22 mouse cellular contexts compared by ENCODE assay signal in the genomic region with DNA sequence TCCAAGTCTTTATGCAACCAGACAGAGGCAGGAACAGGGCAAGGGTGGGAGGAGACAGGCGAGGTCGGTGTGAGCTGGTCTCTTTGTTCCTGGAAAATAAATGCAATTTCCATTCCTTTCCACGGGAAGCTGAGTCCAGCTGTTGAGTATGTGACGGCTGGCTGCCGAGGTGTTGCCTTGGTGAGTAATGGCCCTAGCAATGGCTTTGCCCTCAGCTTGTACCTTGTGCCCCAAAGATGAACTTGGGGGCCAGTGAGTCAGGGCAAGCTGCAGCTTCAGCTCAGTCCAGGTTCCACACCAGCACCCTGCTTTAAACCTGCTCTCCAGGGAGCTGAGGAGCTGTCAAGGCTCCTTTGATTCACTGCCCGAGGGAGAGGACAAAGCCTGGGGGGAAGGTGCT.
DNase-seq lines count a peak whose midpoint lies in the region; ATAC-seq lines count a peak whose summit lies in the region.
"Had no signal": no experiment of that assay in that cellular context is flagged by ENCODE, and none has a peak within 500 bp of the region (broad histone marks: within the 10 kb centered on the region; RNA-seq: fewer than 3 reads in every experiment).

No protein-coding gene starts in this region.

- no peak overlapping the region for H3K9ac ChIP-seq in embryonic facial prominence, embryonic 11.5 days (replicated peaks; ENCODE audit: low read length)
- no peak overlapping the region for H3K9ac ChIP-seq in limb, embryonic 11.5 days (ENCODE audit: low read length)
- H3K9ac ChIP-seq in heart, embryonic 12.5 days = no peak overlapping the region
- H3K9ac ChIP-seq: forebrain, embryonic 13.5 days; forebrain, postnatal 0 days; hindbrain, embryonic 15.5 days had no signal

- WGBS in embryonic facial prominence, embryonic 11.5 days = 24% methylated on average over 6 of the region's 6 CpGs
- WGBS in embryonic facial prominence, embryonic 10.5 days = 40% methylated on average over 6 of the region's 6 CpGs
- 12% methylated on average over 6 of the region's 6 CpGs for WGBS in limb, embryonic 11.5 days
- 33% methylated on average over 6 of the region's 6 CpGs for WGBS in heart, embryonic 12.5 days

- DNase-seq in embryonic facial prominence, embryonic 11.5 days (ENCODE audit: low spot score) = peak; percentile 4
- DNase-seq in embryonic facial prominence, embryonic 10.5 days (ENCODE audit: low spot score) = no peak
- peak; percentile 12 for DNase-seq in R1 (ENCODE audit: low read depth, low spot score)
- peak; percentile 41 for DNase-seq in embryo, embryonic 11 days
- DNase-seq in limb, embryonic 11.5 days (ENCODE audit: low spot score) = peak; percentile 56
- no peak for DNase-seq in spleen, postnatal 10 days (ENCODE audit: low spot score in 2 of 2)
- DNase-seq in kidney, postnatal 36 days = no peak
- DNase-seq: adrenal gland, postnatal 36 days; cerebellum, adult 8-10 months; cerebellum, postnatal 14 days; forebrain, postnatal 0 days; gastrocnemius, adult 2 months; gastrocnemius, postnatal 36 days; heart, adult 11 months; heart, postnatal 10 days; kidney, adult 2 months had no signal

- H3K4me2 ChIP-seq in embryonic facial prominence, embryonic 11.5 days (ENCODE audit: low read depth, low read length) = no peak overlapping the region
- no peak overlapping the region for H3K4me2 ChIP-seq in limb, embryonic 11.5 days (ENCODE audit: low read depth, severe bottlenecking)
- H3K4me2 ChIP-seq in heart, embryonic 12.5 days = no peak overlapping the region
- H3K4me2 ChIP-seq: forebrain, embryonic 13.5 days; hindbrain, embryonic 15.5 days had no signal

- ATAC-seq in embryonic facial prominence, embryonic 11.5 days (replicated peaks; ENCODE audit: insufficient number of reproducible peaks, low FRiP score, low TSS enrichment, low read depth) = no peak
- peak; percentile 54; the same call in 1 of the 2 replicates for ATAC-seq in limb, embryonic 11.5 days (ENCODE audit: insufficient number of reproducible peaks, low FRiP score, low TSS enrichment, low read depth)
- ATAC-seq in heart, embryonic 12.5 days (ENCODE audit: insufficient number of reproducible peaks, low FRiP score) = no peak
- ATAC-seq: activated CD4-positive, CD25-positive, alpha-beta regulatory T cell, adult 4 months; forebrain, embryonic 13.5 days; forebrain, postnatal 0 days; intestine, embryonic 16.5 days had no signal

- H3K4me3 ChIP-seq in embryonic facial prominence, embryonic 11.5 days (ENCODE audit: low read depth, low read length) = no peak overlapping the region
- no peak overlapping the region for H3K4me3 ChIP-seq in embryonic facial prominence, embryonic 10.5 days
- no peak overlapping the region for H3K4me3 ChIP-seq in limb, embryonic 11.5 days (ENCODE audit: low read depth, low read length)
- no peak overlapping the region for H3K4me3 ChIP-seq in heart, embryonic 12.5 days
- H3K4me3 ChIP-seq: forebrain, embryonic 13.5 days; gastrocnemius, adult 2 months; hindbrain, embryonic 15.5 days had no signal

- no peaks in the 10 kb centered on the region for H3K9me3 ChIP-seq in embryonic facial prominence, embryonic 11.5 days (replicated peaks; ENCODE audit: control insufficient read depth, low read length)
- H3K9me3 ChIP-seq in embryonic facial prominence, embryonic 10.5 days = no peaks in the 10 kb centered on the region
- no peaks in the 10 kb centered on the region for H3K9me3 ChIP-seq in limb, embryonic 11.5 days (ENCODE audit: control insufficient read depth, low read length)
- no peaks in the 10 kb centered on the region for H3K9me3 ChIP-seq in heart, embryonic 12.5 days (replicated peaks)
- H3K9me3 ChIP-seq: forebrain, embryonic 13.5 days; hindbrain, embryonic 15.5 days had no signal

- H3K27ac ChIP-seq in embryonic facial prominence, embryonic 11.5 days (replicated peaks; ENCODE audit: low read depth, low read length) = no peak overlapping the region
- no peak overlapping the region for H3K27ac ChIP-seq in embryonic facial prominence, embryonic 10.5 days (replicated peaks)
- H3K27ac ChIP-seq in limb, embryonic 11.5 days (replicated peaks; ENCODE audit: low read depth, low read length) = no peak overlapping the region
- no peak overlapping the region for H3K27ac ChIP-seq in heart, embryonic 12.5 days (ENCODE audit: poor library complexity, severe bottlenecking)
- H3K27ac ChIP-seq: forebrain, embryonic 13.5 days; gastrocnemius, adult 2 months; hindbrain, embryonic 15.5 days had no signal

- no peaks in the 10 kb centered on the region for H3K36me3 ChIP-seq in embryonic facial prominence, embryonic 11.5 days (replicated peaks; ENCODE audit: control insufficient read depth, insufficient read depth, low read depth, low read length)
- no peaks in the 10 kb centered on the region for H3K36me3 ChIP-seq in embryonic facial prominence, embryonic 10.5 days (replicated peaks)
- no peaks in the 10 kb centered on the region for H3K36me3 ChIP-seq in limb, embryonic 11.5 days (ENCODE audit: control insufficient read depth, insufficient read depth, low read length)
- no peaks in the 10 kb centered on the region for H3K36me3 ChIP-seq in heart, embryonic 12.5 days
- H3K36me3 ChIP-seq: G1E; hindbrain, embryonic 15.5 days had no signal

- no peaks in the 10 kb centered on the region for H3K27me3 ChIP-seq in embryonic facial prominence, embryonic 11.5 days (ENCODE audit: control insufficient read depth, insufficient read depth, low read length)
- H3K27me3 ChIP-seq in embryonic facial prominence, embryonic 10.5 days (replicated peaks; ENCODE audit: low read depth, poor library complexity, severe bottlenecking) = peaks cover 15% of the 10 kb centered on the region
- no peaks in the 10 kb centered on the region for H3K27me3 ChIP-seq in limb, embryonic 11.5 days (ENCODE audit: control insufficient read depth, insufficient read depth, low read length)
- peaks cover 19% of the 10 kb centered on the region for H3K27me3 ChIP-seq in heart, embryonic 12.5 days (replicated peaks)
- H3K27me3 ChIP-seq: forebrain, embryonic 13.5 days; hindbrain, embryonic 15.5 days had no signal

- no peaks in the 10 kb centered on the region for H3K4me1 ChIP-seq in embryonic facial prominence, embryonic 11.5 days (ENCODE audit: control insufficient read depth, insufficient read depth, low read length)
- peaks cover 13% of the 10 kb centered on the region; the same call in 1 of the 2 replicates for H3K4me1 ChIP-seq in embryonic facial prominence, embryonic 10.5 days
- H3K4me1 ChIP-seq in limb, embryonic 11.5 days (ENCODE audit: control insufficient read depth, insufficient read depth, low read length) = 0 out of 2 replicates have a peak, but pooled peaks cover 4% of the 10 kb centered on the region
- H3K4me1 ChIP-seq in heart, embryonic 12.5 days (replicated peaks) = no peaks in the 10 kb centered on the region

Comparison
In these comparisons a context has a peak if more than half of its experiments do, and no peak if none do; other contexts are left out.
1. DNase-seq: peak in embryonic facial prominence, embryonic 11.5 days (single experiment), R1 (single experiment), embryo, embryonic 11 days (single experiment) and limb, embryonic 11.5 days (single experiment); none in embryonic facial prominence, embryonic 10.5 days (single experiment), spleen, postnatal 10 days (0 of 2) and kidney, postnatal 36 days (0 of 2).